Mouse (Mus musculus): ENCODE measurements around the gene Plekha7. TPM values are rescaled to one million over a fixed set of nuclear protein-coding genes. Genes with fewer than 3 reads are reported as not detected.

Plekha7 gene
- polyA plus RNA-seq, 1 experiment = 38.2 TPM

DNA sequence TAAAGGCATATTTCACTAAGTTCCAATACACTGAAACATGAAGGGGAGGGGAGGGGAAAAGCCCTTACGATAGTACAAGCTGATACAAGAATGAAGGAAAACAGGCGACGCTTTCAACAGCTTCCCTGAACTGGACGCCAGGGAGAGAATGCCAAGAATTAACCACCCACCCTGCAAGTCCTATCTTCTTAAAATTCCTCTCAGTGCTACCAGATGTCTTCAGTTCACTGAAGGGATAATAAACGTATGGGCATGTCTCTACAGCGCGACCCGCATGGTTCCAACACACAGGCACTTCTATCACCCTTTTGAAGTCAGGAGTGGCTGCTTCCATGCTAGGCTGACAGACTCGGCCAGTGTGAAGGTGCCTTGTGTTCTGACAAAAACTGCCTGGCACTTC lies 118.5 kb downstream of the Plekha7 start:
- Histone ChIP-seq H3K4me3 (ENCODE audit: low read depth, low read length) (no peak overlapping the region), H3K4me1 (ENCODE audit: control insufficient read depth, insufficient read depth, insufficient read length, low read length) (peaks cover 4% of the 10 kb centered on the region), H3K36me3 (ENCODE audit: control insufficient read depth, insufficient read depth, low read length) (peaks cover 17% of the 10 kb centered on the region), H3K27ac (ENCODE audit: insufficient read depth, low read depth, low read length) (no peak overlapping the region), H3K27me3 (ENCODE audit: control insufficient read depth, insufficient read depth, low read length) (no peaks in the 10 kb centered on the region)
- 78% methylated on average over 9 of the region's 9 CpGs for WGBS
- TF ChIP-seq CTCF (IDR thresholded peaks at IDR 0.05; ENCODE audit: extremely low read depth, insufficient read length, insufficient replicate concordance, low read depth, low read length) (no peak), POLR2A (IDR thresholded peaks at IDR 0.05; ENCODE audit: low read depth, low read length) (no peak)

DNA sequence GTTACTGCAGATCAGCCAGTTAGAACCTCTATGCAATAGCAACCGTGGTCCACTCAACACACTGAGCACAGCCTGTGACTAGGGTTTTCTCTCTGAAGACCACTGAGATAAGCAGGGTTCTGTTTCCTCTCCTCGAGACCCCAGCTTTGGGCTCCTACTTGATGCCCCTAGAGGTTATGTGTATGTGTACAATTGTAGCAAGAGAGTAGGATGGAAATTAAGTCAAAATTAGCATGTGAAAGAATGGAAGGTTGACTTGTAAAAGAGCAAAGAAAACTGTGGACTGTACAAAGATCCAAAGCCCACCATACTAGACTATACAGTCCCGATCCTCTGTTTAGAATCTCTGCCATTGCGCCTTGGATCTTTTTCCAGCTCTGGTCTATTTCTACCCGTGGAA lies 119.8 kb downstream of the Plekha7 start:
- H3K4me1 ChIP-seq (ENCODE audit: control insufficient read depth, insufficient read depth, insufficient read length, low read length) = peaks cover 2% of the 10 kb centered on the region
- WGBS = 86% methylated on average over 5 of the region's 5 CpGs
- H3K27me3 ChIP-seq (ENCODE audit: control insufficient read depth, insufficient read depth, low read length) = no peaks in the 10 kb centered on the region
- H3K27ac ChIP-seq (ENCODE audit: insufficient read depth, low read depth, low read length) = no peak overlapping the region
- H3K36me3 ChIP-seq (ENCODE audit: control insufficient read depth, insufficient read depth, low read length) = peaks cover 17% of the 10 kb centered on the region
- no peak overlapping the region for H3K4me3 ChIP-seq (ENCODE audit: low read depth, low read length)
- no peak for TF ChIP-seq CTCF (IDR thresholded peaks at IDR 0.05; ENCODE audit: extremely low read depth, insufficient read length, insufficient replicate concordance, low read depth, low read length)
- no peak for TF ChIP-seq POLR2A (IDR thresholded peaks at IDR 0.05; ENCODE audit: low read depth, low read length)

DNA sequence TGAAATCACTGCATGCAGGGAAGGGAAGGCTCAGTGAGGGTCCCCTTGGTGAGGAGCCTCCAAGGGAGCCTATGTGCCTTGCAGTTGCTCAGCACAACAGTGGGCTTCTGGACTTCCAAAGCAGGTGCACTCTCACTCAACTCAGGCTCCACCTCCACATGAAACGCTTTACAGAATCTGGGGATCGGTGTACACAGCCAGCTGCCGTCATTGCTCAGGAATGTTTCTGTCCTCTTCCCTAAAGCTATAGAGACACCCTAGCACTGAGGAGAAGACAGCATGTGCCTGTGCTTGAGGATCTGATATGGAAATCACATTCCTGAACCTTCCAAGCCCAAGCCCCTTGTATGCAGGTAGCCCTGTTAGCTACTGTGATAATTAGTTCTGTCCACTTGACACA lies 120.7 kb downstream of the Plekha7 start:
- 75% methylated on average over 3 of the region's 3 CpGs for WGBS
- peaks cover 17% of the 10 kb centered on the region for H3K36me3 ChIP-seq (ENCODE audit: control insufficient read depth, insufficient read depth, low read length)
- H3K4me3 ChIP-seq (ENCODE audit: low read depth, low read length) = no peak overlapping the region
- no peak overlapping the region for H3K27ac ChIP-seq (ENCODE audit: insufficient read depth, low read depth, low read length)
- H3K27me3 ChIP-seq (ENCODE audit: control insufficient read depth, insufficient read depth, low read length) = no peaks in the 10 kb centered on the region
- TF ChIP-seq POLR2A (IDR thresholded peaks at IDR 0.05; ENCODE audit: low read depth, low read length) = no peak
- no peak for TF ChIP-seq CTCF (IDR thresholded peaks at IDR 0.05; ENCODE audit: extremely low read depth, insufficient read length, insufficient replicate concordance, low read depth, low read length)
- H3K4me1 ChIP-seq (ENCODE audit: control insufficient read depth, insufficient read depth, insufficient read length, low read length) = peaks cover 2% of the 10 kb centered on the region; the same call in 1 of the 2 replicates

DNA sequence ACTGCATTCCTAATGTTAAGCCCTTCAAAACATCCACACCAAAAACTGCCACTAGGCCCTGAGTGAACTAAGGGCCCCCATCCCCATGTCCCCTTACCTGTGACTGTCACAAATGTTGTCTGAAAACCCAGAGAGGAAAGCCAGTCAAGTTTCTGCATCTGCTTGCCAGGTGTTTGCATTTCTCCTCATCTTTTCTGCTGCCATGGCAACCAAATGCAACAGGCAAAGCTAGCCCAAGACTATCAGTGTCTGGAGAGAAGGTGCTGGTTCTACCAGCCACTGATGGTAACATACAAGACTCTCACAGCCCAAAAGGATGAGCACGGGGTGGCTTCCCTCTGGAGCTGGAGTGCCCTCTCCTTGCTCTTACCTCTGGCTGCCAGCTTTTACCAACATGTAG lies 121.3 kb downstream of the Plekha7 start:
- no peaks in the 10 kb centered on the region for H3K27me3 ChIP-seq (ENCODE audit: control insufficient read depth, insufficient read depth, low read length)
- no peak overlapping the region for H3K27ac ChIP-seq (ENCODE audit: insufficient read depth, low read depth, low read length)
- TF ChIP-seq CTCF (IDR thresholded peaks at IDR 0.05; ENCODE audit: extremely low read depth, insufficient read length, insufficient replicate concordance, low read depth, low read length) = no peak
- no peak for TF ChIP-seq POLR2A (IDR thresholded peaks at IDR 0.05; ENCODE audit: low read depth, low read length)
- WGBS = 82% methylated on average over 1 of the region's 1 CpGs
- H3K36me3 ChIP-seq (ENCODE audit: control insufficient read depth, insufficient read depth, low read length) = peaks cover 17% of the 10 kb centered on the region
- no peak overlapping the region for H3K4me3 ChIP-seq (ENCODE audit: low read depth, low read length)
- no peaks in the 10 kb centered on the region for H3K4me1 ChIP-seq (ENCODE audit: control insufficient read depth, insufficient read depth, insufficient read length, low read length)

DNA sequence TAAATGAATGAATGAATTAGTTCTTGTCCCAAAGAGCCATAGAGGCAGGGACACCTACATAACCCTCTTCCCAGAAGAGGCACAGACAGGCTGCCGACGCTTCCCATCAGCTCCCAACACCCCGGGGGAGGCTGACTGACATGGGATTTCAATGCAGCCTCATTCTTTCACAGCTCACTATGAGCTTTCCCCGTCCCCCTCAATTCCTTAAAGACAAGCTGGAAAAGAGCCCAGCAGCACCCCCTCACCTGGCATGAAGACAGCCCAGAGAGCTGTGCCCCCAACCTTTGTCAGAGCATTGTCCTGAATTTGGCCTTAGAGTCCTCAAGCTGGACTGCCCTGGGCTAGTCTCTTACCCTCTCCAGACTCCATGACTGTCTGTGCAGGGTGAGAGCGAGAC lies 122.0 kb downstream of the Plekha7 start:
- Histone ChIP-seq H3K36me3 (ENCODE audit: control insufficient read depth, insufficient read depth, low read length) (peaks cover 18% of the 10 kb centered on the region), H3K27ac (ENCODE audit: insufficient read depth, low read depth, low read length) (no peak overlapping the region), H3K27me3 (ENCODE audit: control insufficient read depth, insufficient read depth, low read length) (no peaks in the 10 kb centered on the region), H3K4me1 (ENCODE audit: control insufficient read depth, insufficient read depth, insufficient read length, low read length) (no peaks in the 10 kb centered on the region), H3K4me3 (ENCODE audit: low read depth, low read length) (no peak overlapping the region)
- TF ChIP-seq CTCF (IDR thresholded peaks at IDR 0.05; ENCODE audit: extremely low read depth, insufficient read length, insufficient replicate concordance, low read depth, low read length) (no peak), POLR2A (IDR thresholded peaks at IDR 0.05; ENCODE audit: low read depth, low read length) (no peak)
- 83% methylated on average over 5 of the region's 5 CpGs for WGBS

DNA sequence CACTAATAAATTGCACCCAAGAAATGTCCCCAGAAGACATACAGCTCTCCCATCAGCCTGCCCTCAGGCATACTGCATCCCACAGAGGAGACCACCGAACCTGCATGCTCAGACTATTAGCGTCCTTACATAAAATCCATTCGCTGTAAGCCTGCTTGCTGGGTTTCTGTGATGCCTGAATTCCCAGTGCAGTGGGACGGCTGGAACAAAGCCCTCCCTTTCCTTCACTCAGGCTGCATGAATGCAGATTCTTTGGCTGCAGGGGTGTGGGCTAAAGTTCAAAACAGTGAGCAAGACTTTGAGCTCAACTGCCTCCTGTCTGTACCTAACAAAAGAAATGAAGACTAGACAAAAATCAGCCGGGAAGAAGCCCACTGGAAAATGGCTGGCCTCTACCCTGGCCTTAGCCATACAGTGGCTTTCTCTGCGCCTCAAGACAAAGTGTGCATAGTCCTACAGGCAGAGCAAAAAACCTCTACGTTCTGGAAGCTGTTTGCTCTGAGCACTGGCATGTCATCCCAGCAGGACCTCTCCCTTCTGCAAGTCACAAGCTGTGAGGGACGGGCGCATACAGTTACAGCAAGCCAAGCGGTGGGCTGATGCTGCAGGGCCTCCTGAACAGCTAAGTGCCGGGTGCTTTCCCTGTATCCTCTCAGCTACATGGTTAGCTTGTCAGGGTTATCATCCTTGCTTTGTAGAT lies 123.7 kb downstream of the Plekha7 start:
- H3K27ac ChIP-seq (ENCODE audit: insufficient read depth, low read depth, low read length) = no peak overlapping the region
- H3K36me3 ChIP-seq (ENCODE audit: control insufficient read depth, insufficient read depth, low read length) = peaks cover 21% of the 10 kb centered on the region
- H3K27me3 ChIP-seq (ENCODE audit: control insufficient read depth, insufficient read depth, low read length) = no peaks in the 10 kb centered on the region
- 84% methylated on average over 11 of the region's 11 CpGs for WGBS
- no peaks in the 10 kb centered on the region for H3K4me1 ChIP-seq (ENCODE audit: control insufficient read depth, insufficient read depth, insufficient read length, low read length)
- TF ChIP-seq CTCF (IDR thresholded peaks at IDR 0.05; ENCODE audit: extremely low read depth, insufficient read length, insufficient replicate concordance, low read depth, low read length) = no peak
- no peak for TF ChIP-seq POLR2A (IDR thresholded peaks at IDR 0.05; ENCODE audit: low read depth, low read length)
- H3K4me3 ChIP-seq (ENCODE audit: low read depth, low read length) = no peak overlapping the region

DNA sequence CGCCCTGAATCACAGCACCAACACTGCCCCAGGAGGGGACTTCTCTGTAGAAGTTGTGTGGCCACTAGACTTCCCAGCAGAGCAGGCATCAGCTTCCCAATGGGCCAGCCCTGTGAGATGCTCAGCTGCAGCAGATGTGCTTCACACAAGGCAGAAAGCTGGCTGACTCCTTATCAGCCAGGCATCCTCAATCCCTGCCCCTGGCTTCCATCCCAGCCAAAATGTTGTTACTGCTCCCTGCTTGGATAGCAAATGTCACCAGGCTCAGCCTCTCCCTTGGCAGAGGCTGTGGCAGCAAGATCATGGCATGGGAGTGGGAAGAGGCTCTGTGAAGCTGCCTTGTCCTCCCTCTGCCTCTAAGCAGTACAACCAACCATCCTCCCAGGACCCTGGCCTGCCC lies 125.7 kb downstream of the Plekha7 start:
- no peaks in the 10 kb centered on the region for H3K4me1 ChIP-seq (ENCODE audit: control insufficient read depth, insufficient read depth, insufficient read length, low read length)
- peaks cover 17% of the 10 kb centered on the region for H3K36me3 ChIP-seq (ENCODE audit: control insufficient read depth, insufficient read depth, low read length)
- WGBS = 94% methylated on average over 1 of the region's 1 CpGs
- no peak overlapping the region for H3K4me3 ChIP-seq (ENCODE audit: low read depth, low read length)
- no peak overlapping the region for H3K27ac ChIP-seq (ENCODE audit: insufficient read depth, low read depth, low read length)
- TF ChIP-seq CTCF (IDR thresholded peaks at IDR 0.05; ENCODE audit: extremely low read depth, insufficient read length, insufficient replicate concordance, low read depth, low read length) (no peak), POLR2A (IDR thresholded peaks at IDR 0.05; ENCODE audit: low read depth, low read length) (no peak)
- no peaks in the 10 kb centered on the region for H3K27me3 ChIP-seq (ENCODE audit: control insufficient read depth, insufficient read depth, low read length)

All from small intestine, adult 2 months (tissue).